Mouse (Mus musculus) embryonic facial prominence, embryonic 11.5 days (tissue): ENCODE measurements around the gene Usp22. TPM values are rescaled to one million over a fixed set of nuclear protein-coding genes. Genes with fewer than 3 reads are reported as not detected.

ENCODE experiments used
- ATAC-seq: fragments of 200-750 bp; cut with Nextera tagmentation; replicated peaks from 2 replicates; pipeline ENCODE4 v1.8.0; 2017; ENCODE audit warnings: low read depth; ENCODE audit not compliant: insufficient number of reproducible peaks, low FRiP score, low TSS enrichment
- DNase-seq: peaks from one replicate; pipeline ENCODE4 v3.0.0-alpha.2; 2015; ENCODE audit warnings: low spot score
- H3K27ac ChIP-seq: fragments of 300-500 bp; sonication (generic); replicated peaks from 2 replicates; pipeline ENCODE4 v1.5.1; 2014; ENCODE audit warnings: mild to moderate bottlenecking, low read depth, low read length, control low read depth
- H3K27me3 ChIP-seq: fragments of 300-500 bp; sonication (generic); 2 replicates; pipeline ENCODE4 v1.6.1; 2014; ENCODE audit warnings: mild to moderate bottlenecking, low read length, moderate library complexity, mixed read lengths; ENCODE audit not compliant: control insufficient read depth, insufficient read depth
- H3K36me3 ChIP-seq: fragments of 300-500 bp; sonication (generic); replicated peaks from 2 replicates; pipeline ENCODE4 v1.6.1; 2014; ENCODE audit warnings: low read depth, mild to moderate bottlenecking, low read length, moderate library complexity, mixed read lengths; ENCODE audit not compliant: control insufficient read depth, insufficient read depth
- H3K4me1 ChIP-seq: fragments of 300-500 bp; sonication (generic); 2 replicates; pipeline ENCODE4 v1.6.1; 2014; ENCODE audit warnings: low read length, mixed read lengths; ENCODE audit not compliant: control insufficient read depth, insufficient read depth
- H3K4me2 ChIP-seq: fragments of 300-500 bp; sonication (generic); 2 replicates; pipeline ENCODE4 v1.6.1; 2014; ENCODE audit warnings: low read depth, mild to moderate bottlenecking, control low read depth, low read length, moderate library complexity
- H3K4me3 ChIP-seq: fragments of 300-500 bp; sonication (generic); 2 replicates; pipeline ENCODE4 v1.5.1; 2014; ENCODE audit warnings: low read depth, low read length, control low read depth
- H3K9ac ChIP-seq: fragments of 300-500 bp; sonication (generic); replicated peaks from 2 replicates; pipeline ENCODE4 v1.6.1; 2014; ENCODE audit warnings: mild to moderate bottlenecking, control low read depth, low read length
- H3K9me3 ChIP-seq: fragments of 300-500 bp; sonication (generic); replicated peaks from 2 replicates; pipeline ENCODE4 v1.6.1; 2016; ENCODE audit warnings: mild to moderate bottlenecking, low read length, inconsistent platforms, mixed read lengths; ENCODE audit not compliant: control insufficient read depth
- WGBS: fragments of 180-500 bp; shearing (Covaris S2); extraction: QIAGEN DNeasy Blood & Tissue Kit; methylation state at CpG from one replicate; pipeline ENCODE4 v1.1.7; 2014; 5-methylcytosine and 5-hydroxymethylcytosine counted together
- polyA plus RNA-seq: library from polyadenylated mRNA; unstranded; fragments of >200 nt; fragmentation: Nextera tagmentation; extraction: Ambion mirVana; gene quantifications from 2 replicates; pipeline ENCODE4 v1.2.1, GENCODE M21; 2014

The Usp22 gene
- polyA plus RNA-seq: 222 and 229 TPM in 2 replicates

DNA sequence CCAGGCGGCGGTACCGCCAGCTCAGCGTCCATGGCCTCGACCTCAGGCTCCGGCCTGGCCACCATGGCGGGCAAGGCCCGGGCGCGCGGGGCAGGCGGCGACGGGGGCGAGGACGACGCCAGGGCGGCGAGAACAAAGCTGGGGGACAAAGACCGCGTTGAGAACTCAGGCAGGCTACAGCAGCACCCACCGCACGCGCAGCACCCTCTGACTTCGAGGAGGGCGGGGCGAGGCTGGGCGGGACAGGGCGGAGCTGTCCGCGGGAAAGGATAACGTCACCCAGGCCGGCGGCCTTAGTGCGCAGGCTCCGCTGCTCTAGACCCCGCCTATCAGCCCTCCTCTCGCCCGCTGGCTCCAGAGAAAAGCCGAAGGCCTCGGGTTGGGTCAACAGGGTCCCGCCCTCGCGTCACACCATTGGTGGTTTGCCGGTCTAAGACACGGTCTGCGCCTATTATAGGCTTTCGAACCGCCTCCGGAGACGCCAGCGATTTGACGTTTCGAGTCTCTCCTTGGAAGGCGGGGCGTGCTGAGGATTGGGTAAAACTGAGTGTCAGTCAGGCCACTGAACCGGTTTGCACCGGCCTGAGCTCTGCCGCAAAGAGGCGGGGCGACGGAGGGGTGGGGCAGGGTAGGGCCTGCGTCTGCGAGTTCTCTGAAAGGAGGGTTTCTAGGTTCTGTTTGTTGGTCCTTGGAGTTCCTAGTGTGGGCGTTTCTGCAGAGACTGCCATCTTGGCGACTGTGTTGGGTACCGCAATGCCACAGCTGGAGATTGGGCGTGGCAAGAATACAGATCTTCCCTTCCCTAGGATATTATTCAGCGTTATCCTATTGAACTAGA, at the start of gene Usp22:
Usp22 (minus strand) TSS at position 235 of the 838 bp plus-strand sequence.
- H3K4me2 ChIP-seq: peak within 1 kb of the TSS; percentile 38
- H3K36me3 ChIP-seq: no peaks in the 10 kb centered on the region
- ATAC-seq (peak; percentile 97), DNase-seq (peak; percentile 100)
- H3K4me1 ChIP-seq: no peaks in the 10 kb centered on the region
- peak within 1 kb of the TSS; percentile 98 for H3K4me3 ChIP-seq
- no peaks in the 10 kb centered on the region for H3K27me3 ChIP-seq
- H3K27ac ChIP-seq: peak within 1 kb of the TSS; percentile 89
- WGBS: under 1% methylated on average over 58 of the region's 69 CpGs
- H3K9ac ChIP-seq: peak within 1 kb of the TSS; percentile 97
- H3K9me3 ChIP-seq: no peaks in the 10 kb centered on the region

- H3K4me3 ChIP-seq: no peak overlapping the region
Measured at GRCm38 (mm10) chr11:61224234-61224744, 49.4 kb upstream of the Usp22 start.

DNA sequence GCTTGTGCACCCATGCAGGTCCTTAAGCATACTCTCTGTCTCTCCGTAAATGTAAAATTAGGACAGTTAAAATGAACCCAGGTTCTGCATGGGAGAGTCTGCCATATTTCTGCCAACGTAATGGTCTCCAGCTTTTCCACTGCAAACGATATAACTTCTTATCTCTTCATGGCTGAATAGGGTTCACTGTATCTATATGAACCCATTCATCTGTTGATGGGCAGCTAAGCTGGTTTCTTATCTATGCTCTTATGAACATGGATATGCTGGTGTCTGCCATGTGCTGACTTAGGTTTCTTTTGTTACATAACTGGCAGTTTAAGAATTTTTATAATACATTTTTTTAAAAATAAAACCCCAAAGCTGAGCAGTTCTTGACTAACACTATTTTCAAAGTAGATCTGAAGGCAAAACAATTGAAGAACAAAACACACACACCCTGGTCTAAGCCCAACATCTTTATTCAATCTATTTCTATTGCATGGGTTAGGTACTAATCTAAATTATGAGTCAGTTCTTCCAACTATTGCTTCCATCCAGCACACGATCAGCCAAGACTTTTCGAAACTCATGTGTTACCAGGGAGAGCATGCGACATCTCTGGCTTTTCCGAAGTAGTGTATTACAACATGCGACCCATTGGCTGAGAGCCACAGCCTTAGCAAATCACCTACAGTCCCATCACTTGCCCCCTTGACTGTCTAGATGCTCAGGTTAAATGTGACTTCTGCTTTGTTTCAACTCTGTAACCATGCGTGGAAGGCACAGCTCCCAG, 48.3 kb upstream of the Usp22 start:
- WGBS: 89% methylated on average over 9 of the region's 9 CpGs
- no peak for DNase-seq
- no peak overlapping the region for H3K27ac ChIP-seq
- no peaks in the 10 kb centered on the region for H3K4me1 ChIP-seq
- ATAC-seq: no peak
- no peak overlapping the region for H3K4me2 ChIP-seq
- no peak overlapping the region for H3K9ac ChIP-seq
- H3K36me3 ChIP-seq: no peaks in the 10 kb centered on the region
- H3K27me3 ChIP-seq: no peaks in the 10 kb centered on the region
- H3K4me3 ChIP-seq: no peak overlapping the region
- no peaks in the 10 kb centered on the region for H3K9me3 ChIP-seq

More at GRCm38 (mm10) chr11:61224234-61224744, 49.4 kb upstream of the Usp22 start:
- H3K36me3 ChIP-seq: no peaks in the 10 kb centered on the region
- no peaks in the 10 kb centered on the region for H3K4me1 ChIP-seq
- no peak overlapping the region for H3K27ac ChIP-seq
- H3K9ac ChIP-seq: no peak overlapping the region
- ATAC-seq: no peak
- DNase-seq: no peak
- no peak overlapping the region for H3K4me2 ChIP-seq
- H3K27me3 ChIP-seq: no peaks in the 10 kb centered on the region
- no peaks in the 10 kb centered on the region for H3K9me3 ChIP-seq
- whole genome bisulfite sequencing: 74% methylated on average over 6 of the region's 6 CpGs

DNA sequence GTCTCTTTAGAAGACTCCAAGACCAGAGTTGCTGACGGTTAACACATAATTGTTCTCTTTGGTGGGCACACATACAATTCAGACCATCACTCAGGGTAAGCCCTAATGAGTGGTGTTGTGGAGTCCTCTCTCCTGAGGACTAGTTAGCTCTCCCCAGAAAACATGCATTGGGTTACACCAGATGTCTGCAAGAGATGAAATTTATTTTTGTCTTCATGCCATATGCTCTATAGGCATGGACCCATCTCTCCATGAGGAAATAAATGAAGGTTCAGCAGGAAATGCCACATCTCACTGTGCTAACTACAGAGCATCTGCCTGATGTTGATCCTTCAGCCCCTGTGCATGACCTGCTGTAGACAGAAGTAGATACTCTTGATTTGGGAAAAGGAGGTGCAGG, 47.2 kb upstream of the Usp22 start:
- DNase-seq: no peak
- Histone ChIP-seq H3K9me3 (no peaks in the 10 kb centered on the region), H3K9ac (no peak overlapping the region), H3K27ac (no peak overlapping the region), H3K4me3 (no peak overlapping the region), H3K4me1 (no peaks in the 10 kb centered on the region), H3K27me3 (no peaks in the 10 kb centered on the region), H3K36me3 (no peaks in the 10 kb centered on the region), H3K4me2 (no peak overlapping the region)
- ATAC-seq: no peak
- 50% methylated on average over 1 of the region's 1 CpGs for WGBS

DNA sequence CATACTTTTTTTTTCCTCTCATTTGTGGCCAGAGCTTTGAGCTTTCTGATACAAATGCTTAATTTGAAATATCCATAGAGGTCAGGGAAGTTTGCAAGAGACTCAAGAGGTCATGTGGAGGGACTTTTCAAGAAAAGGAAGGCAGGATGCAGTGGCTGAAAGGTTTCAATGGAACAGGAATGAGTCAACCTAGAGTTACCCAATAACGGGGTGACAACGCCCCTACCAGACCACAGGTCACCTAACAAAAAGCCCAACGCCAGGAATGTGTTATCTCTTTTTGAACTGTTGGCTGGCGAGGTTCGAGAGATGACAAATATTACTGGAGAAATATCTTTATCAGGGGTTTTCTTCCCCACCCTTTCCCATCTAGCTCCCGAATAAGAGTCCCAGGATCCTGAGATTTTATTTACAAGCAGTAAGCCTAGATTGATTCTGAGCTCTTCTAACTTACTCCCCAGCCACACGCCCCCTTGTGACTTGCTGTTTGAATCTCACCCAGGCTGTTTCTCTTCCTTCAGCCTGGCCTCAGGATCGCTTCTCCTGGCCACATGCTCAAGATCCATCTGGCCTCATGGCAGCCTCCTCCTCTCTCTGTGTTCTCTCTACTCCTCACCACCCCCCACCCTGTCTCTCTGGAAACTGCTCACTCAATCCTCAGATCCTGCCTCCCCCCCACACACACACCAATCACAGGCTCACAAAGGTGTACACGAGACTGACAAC, 45.5 kb upstream of the Usp22 start:
- H3K36me3 ChIP-seq: no peaks in the 10 kb centered on the region
- H3K27ac ChIP-seq: no peak overlapping the region
- WGBS: 71% methylated on average over 9 of the region's 9 CpGs
- H3K9ac ChIP-seq: no peak overlapping the region
- H3K4me3 ChIP-seq: no peak overlapping the region
- no peaks in the 10 kb centered on the region for H3K9me3 ChIP-seq
- DNase-seq (no peak), ATAC-seq (no peak)
- H3K4me2 ChIP-seq: no peak overlapping the region
- H3K4me1 ChIP-seq: no peaks in the 10 kb centered on the region
- H3K27me3 ChIP-seq: no peaks in the 10 kb centered on the region

GRCm38 (mm10) chr11:61215936-61216335, 41.1 kb upstream of the Usp22 start:
- Histone ChIP-seq H3K4me1 (no peaks in the 10 kb centered on the region), H3K27me3 (peaks cover 4% of the 10 kb centered on the region; the same call in 1 of the 2 replicates), H3K36me3 (no peaks in the 10 kb centered on the region), H3K4me2 (no peak overlapping the region), H3K4me3 (no peak overlapping the region), H3K9ac (no peak overlapping the region), H3K27ac (no peak overlapping the region), H3K9me3 (no peaks in the 10 kb centered on the region)
- ATAC-seq (no peak), DNase-seq (no peak)
- WGBS: 92% methylated on average over 3 of the region's 3 CpGs

DNA sequence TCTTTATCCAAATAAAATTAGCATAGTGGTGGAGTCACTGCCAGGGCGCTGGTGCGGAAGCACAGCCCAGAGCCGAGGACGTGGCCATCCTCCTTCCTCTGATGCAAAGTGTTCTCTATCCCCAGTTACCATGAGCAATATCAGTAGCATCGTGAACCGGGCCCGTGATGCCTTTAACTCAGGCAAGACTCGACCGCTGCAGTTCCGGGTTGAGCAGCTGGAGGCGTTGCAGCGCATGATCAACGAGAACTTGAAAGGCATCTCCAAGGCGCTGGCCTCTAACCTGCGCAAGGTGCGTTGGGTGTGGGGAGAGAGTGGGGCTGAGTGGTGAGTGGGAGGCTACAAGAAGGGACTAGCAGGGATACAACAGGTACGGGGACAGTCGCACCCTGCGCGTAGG, 37.2 kb upstream of the Usp22 start:
- no peak for ATAC-seq
- WGBS: 34% methylated on average over 20 of the region's 20 CpGs
- H3K4me1 ChIP-seq: no peaks in the 10 kb centered on the region

More for the DNA sequence above, 37.2 kb upstream of the Usp22 start:
- H3K4me3 ChIP-seq: no peak overlapping the region
- no peaks in the 10 kb centered on the region for H3K9me3 ChIP-seq
- H3K9ac ChIP-seq: no peak overlapping the region
- H3K27me3 ChIP-seq: peaks cover 4% of the 10 kb centered on the region; the same call in 1 of the 2 replicates
- H3K36me3 ChIP-seq: no peaks in the 10 kb centered on the region
- no peak overlapping the region for H3K27ac ChIP-seq
- no peak overlapping the region for H3K4me2 ChIP-seq
- no peak for DNase-seq
